Mouse (Mus musculus) lung, embryonic 15.5 days (tissue): ENCODE measurements at regions not wholly inside any gene's neighbourhood (a gene's known extent, or its start where the extent isn't known, plus 50 kb on each side); places are given as distances from the start of the nearest gene placed in this dataset.

Experiments used
- ATAC-seq: fragments of 200-750 bp; cut with Nextera tagmentation; 2 replicates; pipeline ENCODE4 v1.8.0; 2017; ENCODE audit warnings: moderate number of reproducible peaks, borderline replicate concordance; ENCODE audit not compliant: low FRiP score, low TSS enrichment; ENCODE audit errors: extremely low read depth
- H3K27ac ChIP-seq: fragments of 300-500 bp; sonication (generic); 2 replicates; pipeline ENCODE4 v1.5.1; 2015; ENCODE audit warnings: moderate library complexity, mild to moderate bottlenecking, inconsistent platforms
- H3K27me3 ChIP-seq: fragments of 300-500 bp; sonication (generic); 2 replicates; pipeline ENCODE4 v1.6.1; 2015; ENCODE audit warnings: inconsistent platforms
- H3K36me3 ChIP-seq: fragments of 300-500 bp; sonication (generic); 2 replicates; pipeline ENCODE4 v1.6.1; 2015; ENCODE audit warnings: inconsistent platforms
- H3K4me1 ChIP-seq: fragments of 300-500 bp; sonication (generic); 2 replicates; pipeline ENCODE4 v1.6.1; 2015; ENCODE audit warnings: inconsistent platforms
- H3K4me2 ChIP-seq: fragments of 300-500 bp; sonication (generic); 2 replicates; pipeline ENCODE4 v1.6.1; 2015; ENCODE audit warnings: inconsistent platforms, mild to moderate bottlenecking, moderate library complexity
- H3K4me3 ChIP-seq: fragments of 300-500 bp; sonication (generic); 2 replicates; pipeline ENCODE4 v1.5.1; 2015; ENCODE audit warnings: mild to moderate bottlenecking, inconsistent platforms
- H3K9ac ChIP-seq: fragments of 300-500 bp; sonication (generic); 2 replicates; pipeline ENCODE4 v1.6.1; 2015; ENCODE audit warnings: inconsistent platforms
- H3K9me3 ChIP-seq: fragments of 300-500 bp; sonication (generic); 2 replicates; pipeline ENCODE4 v1.6.1; 2016; ENCODE audit warnings: inconsistent platforms
- WGBS: fragments of 180-500 bp; shearing (Covaris S2); methylation state at CpG from one replicate; pipeline ENCODE4 v1.1.7; 2015; 5-methylcytosine and 5-hydroxymethylcytosine counted together

- Histone ChIP-seq H3K27ac (no peak overlapping the region), H3K27me3 (peaks cover 4% of the 10 kb centered on the region; the same call in 1 of the 2 replicates), H3K4me1 (no peaks in the 10 kb centered on the region), H3K4me2 (no peak overlapping the region), H3K36me3 (no peaks in the 10 kb centered on the region), H3K9ac (no peak overlapping the region), H3K4me3 (no peak overlapping the region), H3K9me3 (no peaks in the 10 kb centered on the region)
- ATAC-seq: no peak
- 66% methylated on average over 14 of the region's 14 CpGs for WGBS
These were observed 80.4 kb upstream of the Tmem132d start for GRCm38 (mm10) chr5:128513261-128513660.

- Histone ChIP-seq H3K27ac (no peak overlapping the region), H3K4me3 (no peak overlapping the region), H3K36me3 (no peaks in the 10 kb centered on the region), H3K9ac (no peak overlapping the region), H3K4me1 (no peaks in the 10 kb centered on the region), H3K4me2 (no peak overlapping the region), H3K27me3 (peaks cover 4% of the 10 kb centered on the region; the same call in 1 of the 2 replicates), H3K9me3 (no peaks in the 10 kb centered on the region)
- 74% methylated on average over 9 of the region's 9 CpGs for WGBS
- ATAC-seq: no peak
These were observed 79.7 kb upstream of the Tmem132d start for GRCm38 (mm10) chr5:128512606-128513005.

- Histone ChIP-seq H3K4me1 (no peaks in the 10 kb centered on the region), H3K9ac (no peak overlapping the region), H3K4me2 (no peak overlapping the region), H3K36me3 (no peaks in the 10 kb centered on the region), H3K27ac (no peak overlapping the region), H3K4me3 (no peak overlapping the region), H3K9me3 (no peaks in the 10 kb centered on the region), H3K27me3 (no peaks in the 10 kb centered on the region)
- 5% methylated on average over 4 of the region's 4 CpGs for WGBS
- no peak for ATAC-seq
These were observed 71.6 kb upstream of the Tmem132d start for GRCm38 (mm10) chr5:128504502-128504901.

- 35% methylated on average over 9 of the region's 9 CpGs for WGBS
- Histone ChIP-seq H3K4me1 (no peaks in the 10 kb centered on the region), H3K27me3 (no peaks in the 10 kb centered on the region), H3K9ac (no peak overlapping the region), H3K27ac (no peak overlapping the region), H3K36me3 (no peaks in the 10 kb centered on the region), H3K4me3 (no peak overlapping the region), H3K4me2 (no peak overlapping the region), H3K9me3 (no peaks in the 10 kb centered on the region)
- no peak for ATAC-seq
These were observed 66.6 kb upstream of the Tmem132d start for GRCm38 (mm10) chr5:128499488-128499887.

DNA sequence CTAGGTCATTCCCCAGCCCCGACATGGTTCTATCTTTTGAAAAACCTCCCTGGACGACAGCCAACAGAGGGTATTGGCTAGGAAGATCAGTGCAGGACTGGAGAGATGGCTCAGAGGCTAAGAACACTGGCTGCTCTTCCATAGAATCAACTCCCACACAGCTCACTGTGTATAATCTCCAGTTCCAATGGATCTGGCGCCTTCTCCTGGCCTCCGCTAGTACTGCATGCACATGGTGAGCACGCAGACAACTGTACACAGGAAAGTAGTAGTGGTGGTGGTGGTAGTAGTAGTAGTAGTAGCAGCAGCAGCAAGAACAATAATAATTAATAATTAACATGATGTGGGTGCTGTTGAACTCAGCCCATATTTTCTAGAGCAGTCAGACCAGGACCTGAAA lies 66.2 kb upstream of the Tmem132d start:
- H3K27me3 ChIP-seq: no peaks in the 10 kb centered on the region
- H3K4me2 ChIP-seq: no peak overlapping the region
- no peak overlapping the region for H3K9ac ChIP-seq
- WGBS: 52% methylated on average over 5 of the region's 5 CpGs
- ATAC-seq: no peak
- no peaks in the 10 kb centered on the region for H3K4me1 ChIP-seq
- no peak overlapping the region for H3K27ac ChIP-seq
- H3K36me3 ChIP-seq: no peaks in the 10 kb centered on the region
- no peak overlapping the region for H3K4me3 ChIP-seq
- H3K9me3 ChIP-seq: no peaks in the 10 kb centered on the region

DNA sequence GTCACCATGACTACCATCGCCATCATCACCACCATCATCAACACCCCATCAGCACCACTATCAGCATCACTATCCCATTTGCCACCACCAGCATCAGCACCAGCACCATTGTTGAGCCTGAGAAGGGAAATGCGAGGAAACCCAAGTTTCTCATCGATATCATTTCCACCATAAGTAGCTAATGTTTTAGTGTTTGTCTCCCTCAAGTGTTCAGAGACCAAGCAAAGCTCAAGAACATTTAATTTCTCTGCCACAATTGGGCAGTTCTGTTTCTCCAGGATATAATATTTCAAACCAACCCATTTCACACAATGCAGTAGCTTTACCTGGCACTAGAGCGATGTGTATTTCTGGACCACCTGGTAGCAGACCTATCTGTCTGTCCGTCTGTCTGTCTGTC lies 59.7 kb upstream of the Tmem132d start:
- Histone ChIP-seq H3K27me3 (no peaks in the 10 kb centered on the region), H3K27ac (no peak overlapping the region), H3K9me3 (no peaks in the 10 kb centered on the region), H3K4me2 (no peak overlapping the region), H3K4me1 (no peaks in the 10 kb centered on the region), H3K4me3 (no peak overlapping the region), H3K9ac (no peak overlapping the region), H3K36me3 (no peaks in the 10 kb centered on the region)
- no peak for ATAC-seq
- WGBS: 87% methylated on average over 5 of the region's 5 CpGs

GRCm38 (mm10) chr5:128491155-128491554 lies 58.3 kb upstream of the Tmem132d start:
- H3K4me3 ChIP-seq: no peak overlapping the region
- no peaks in the 10 kb centered on the region for H3K36me3 ChIP-seq
- H3K27me3 ChIP-seq: no peaks in the 10 kb centered on the region
- WGBS: 34% methylated on average over 9 of the region's 9 CpGs
- no peak overlapping the region for H3K9ac ChIP-seq
- no peak overlapping the region for H3K4me2 ChIP-seq
- no peaks in the 10 kb centered on the region for H3K9me3 ChIP-seq
- no peak overlapping the region for H3K27ac ChIP-seq
- no peaks in the 10 kb centered on the region for H3K4me1 ChIP-seq
- no peak for ATAC-seq

- no peak overlapping the region for H3K9ac ChIP-seq
- H3K36me3 ChIP-seq: no peaks in the 10 kb centered on the region
- H3K4me1 ChIP-seq: no peaks in the 10 kb centered on the region
- H3K9me3 ChIP-seq: no peaks in the 10 kb centered on the region
- 80% methylated on average over 4 of the region's 4 CpGs for WGBS
- ATAC-seq: no peak
- H3K4me3 ChIP-seq: no peak overlapping the region
- H3K4me2 ChIP-seq: no peak overlapping the region
- no peak overlapping the region for H3K27ac ChIP-seq
- peaks cover 8% of the 10 kb centered on the region; the same call in 1 of the 2 replicates for H3K27me3 ChIP-seq
These were observed 56.1 kb upstream of the Tmem132d start for GRCm38 (mm10) chr5:128488872-128489580.

- no peak overlapping the region for H3K27ac ChIP-seq
- H3K4me2 ChIP-seq: no peak overlapping the region
- 58% methylated on average over 3 of the region's 3 CpGs for WGBS
- H3K27me3 ChIP-seq: peaks cover 24% of the 10 kb centered on the region
- no peaks in the 10 kb centered on the region for H3K4me1 ChIP-seq
- no peak overlapping the region for H3K4me3 ChIP-seq
- no peak overlapping the region for H3K9ac ChIP-seq
- no peak for ATAC-seq
- no peaks in the 10 kb centered on the region for H3K9me3 ChIP-seq
- H3K36me3 ChIP-seq: no peaks in the 10 kb centered on the region
These were observed 54.5 kb upstream of the Tmem132d start for GRCm38 (mm10) chr5:128487371-128487770.

DNA sequence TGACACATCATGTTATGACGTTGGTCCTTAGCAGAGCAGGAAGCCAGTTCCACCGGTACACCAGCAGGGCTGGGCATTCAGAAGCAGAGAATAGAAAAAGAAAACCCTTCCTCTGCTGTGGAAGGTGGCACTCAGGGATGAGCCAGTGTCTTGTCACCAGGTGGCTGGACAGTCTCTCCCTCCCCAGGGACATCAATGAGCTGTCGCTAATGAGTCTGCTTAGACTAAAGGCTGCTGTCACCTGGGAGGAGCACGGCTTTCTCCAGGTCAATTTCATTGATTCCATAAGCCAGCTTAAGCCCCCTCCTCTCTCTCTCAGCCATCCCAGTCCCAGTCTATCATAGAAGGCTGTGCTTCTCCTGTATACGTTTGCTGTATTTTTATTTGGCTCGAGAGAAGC lies 51.2 kb upstream of the Tmem132d start:
- Histone ChIP-seq H3K27ac (no peak overlapping the region), H3K4me2 (no peak overlapping the region), H3K36me3 (no peaks in the 10 kb centered on the region), H3K9ac (no peak overlapping the region), H3K4me1 (no peaks in the 10 kb centered on the region), H3K4me3 (no peak overlapping the region), H3K27me3 (peaks cover 30% of the 10 kb centered on the region), H3K9me3 (no peaks in the 10 kb centered on the region)
- no peak for ATAC-seq
- WGBS: 37% methylated on average over 6 of the region's 6 CpGs

DNA sequence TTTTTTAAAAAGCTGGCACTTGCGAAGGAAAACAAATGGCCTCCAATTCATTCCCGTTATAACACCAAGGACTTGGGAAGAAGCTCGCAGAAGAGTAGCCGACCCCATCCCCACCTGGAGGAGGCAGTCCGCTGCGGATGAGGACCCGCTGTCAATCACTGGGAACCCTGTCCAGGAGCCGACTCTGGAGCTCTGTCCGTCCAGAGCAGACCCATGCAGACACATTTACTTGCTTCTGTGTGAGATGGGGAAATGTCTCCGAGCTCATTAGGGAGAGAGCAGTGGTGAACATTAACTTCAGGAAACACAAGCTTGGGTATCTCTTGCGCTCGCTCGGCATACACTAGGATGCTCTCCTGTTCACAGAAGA lies 50.5 kb upstream of the Tmem132d start:
- peaks cover 30% of the 10 kb centered on the region for H3K27me3 ChIP-seq
- no peak for ATAC-seq
- H3K9me3 ChIP-seq: no peaks in the 10 kb centered on the region
- no peak overlapping the region for H3K4me3 ChIP-seq
- H3K4me1 ChIP-seq: no peaks in the 10 kb centered on the region
- H3K36me3 ChIP-seq: no peaks in the 10 kb centered on the region
- no peak overlapping the region for H3K9ac ChIP-seq
- WGBS: 11% methylated on average over 13 of the region's 13 CpGs
- no peak overlapping the region for H3K27ac ChIP-seq
- no peak overlapping the region for H3K4me2 ChIP-seq

- H3K4me3 ChIP-seq: no peak overlapping the region
- H3K27ac ChIP-seq: no peak overlapping the region
- ATAC-seq: no peak
- WGBS: 6% methylated on average over 20 of the region's 20 CpGs
- H3K9ac ChIP-seq: no peak overlapping the region
- no peaks in the 10 kb centered on the region for H3K36me3 ChIP-seq
- no peak overlapping the region for H3K4me2 ChIP-seq
- no peaks in the 10 kb centered on the region for H3K4me1 ChIP-seq
- peaks cover 30% of the 10 kb centered on the region for H3K27me3 ChIP-seq
- H3K9me3 ChIP-seq: no peaks in the 10 kb centered on the region
These were observed 50.0 kb upstream of the Tmem132d start for GRCm38 (mm10) chr5:128482617-128483440.
